Mouse (Mus musculus) embryo, embryonic 10 days (tissue): ENCODE measurements around the gene Hjurp.
"Not testable (repeated sequence)": the region's sequence is repeated elsewhere in the genome, so short reads cannot be mapped to it uniquely, and the experiment has no call there.

ENCODE experiments used
- DNase-seq: peaks from one replicate; pipeline ENCODE4 v3.0.0-alpha.2; 2015; ENCODE audit warnings: low spot score

Hjurp gene

GRCm38 (mm10) chr1:88223011-88223515 lies 54.4 kb downstream of the Hjurp start:
- DNase-seq = not testable (repeated sequence)

GRCm38 (mm10) chr1:88222216-88222615 lies 55.2 kb downstream of the Hjurp start:
- DNase-seq = no peak

GRCm38 (mm10) chr1:88220336-88220735 lies 57.1 kb downstream of the Hjurp start:
- peak; percentile 14 for DNase-seq

- peak; percentile 12 for DNase-seq
These were observed 58.4 kb downstream of the Hjurp start for GRCm38 (mm10) chr1:88219054-88219453.

DNA sequence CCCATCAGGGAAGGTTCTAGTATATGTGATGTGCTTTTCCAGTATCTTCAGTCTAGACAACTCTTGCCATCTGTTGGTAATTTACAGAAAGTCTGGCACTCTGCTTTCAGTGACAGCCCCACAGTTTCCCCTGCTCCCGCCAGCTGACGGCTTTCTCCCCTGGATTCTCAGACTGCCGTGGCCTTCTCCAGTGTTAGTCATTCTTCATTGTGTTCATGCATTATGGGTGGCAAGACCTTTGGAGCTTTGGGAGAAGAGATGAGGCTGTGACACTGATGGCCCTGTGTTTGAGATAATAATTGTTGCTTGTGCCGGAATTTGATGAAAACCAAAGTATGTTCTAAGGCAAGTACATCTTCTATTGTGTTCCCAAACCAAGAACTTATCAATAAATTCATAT lies 58.8 kb downstream of the Hjurp start:
- no peak for DNase-seq

GRCm38 (mm10) chr1:88218051-88218450 lies 59.4 kb downstream of the Hjurp start:
- no peak for DNase-seq

- DNase-seq = peak; percentile 8
These were observed 59.9 kb downstream of the Hjurp start for GRCm38 (mm10) chr1:88217576-88217975.

DNA sequence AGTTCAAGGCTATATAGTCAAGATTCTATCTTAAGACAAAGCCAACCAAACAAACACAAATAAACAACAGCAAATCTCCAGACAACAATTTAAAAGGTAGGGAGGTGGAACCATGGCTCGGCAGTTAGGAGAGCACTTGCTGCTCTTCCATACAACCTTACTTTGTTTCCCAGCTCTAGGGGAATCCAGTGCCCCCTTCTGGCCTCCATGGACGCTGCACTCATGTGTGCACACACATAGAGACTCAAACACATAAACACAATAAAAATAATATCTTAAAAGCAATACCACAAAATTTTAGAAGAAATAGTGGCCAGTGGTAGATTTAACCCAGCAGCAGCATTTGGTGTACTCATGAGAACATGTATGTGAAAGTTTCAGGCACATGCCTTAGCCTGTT lies 60.3 kb downstream of the Hjurp start:
- DNase-seq = no peak

- no peak for DNase-seq
These were observed 60.9 kb downstream of the Hjurp start for GRCm38 (mm10) chr1:88216551-88216950.

DNA sequence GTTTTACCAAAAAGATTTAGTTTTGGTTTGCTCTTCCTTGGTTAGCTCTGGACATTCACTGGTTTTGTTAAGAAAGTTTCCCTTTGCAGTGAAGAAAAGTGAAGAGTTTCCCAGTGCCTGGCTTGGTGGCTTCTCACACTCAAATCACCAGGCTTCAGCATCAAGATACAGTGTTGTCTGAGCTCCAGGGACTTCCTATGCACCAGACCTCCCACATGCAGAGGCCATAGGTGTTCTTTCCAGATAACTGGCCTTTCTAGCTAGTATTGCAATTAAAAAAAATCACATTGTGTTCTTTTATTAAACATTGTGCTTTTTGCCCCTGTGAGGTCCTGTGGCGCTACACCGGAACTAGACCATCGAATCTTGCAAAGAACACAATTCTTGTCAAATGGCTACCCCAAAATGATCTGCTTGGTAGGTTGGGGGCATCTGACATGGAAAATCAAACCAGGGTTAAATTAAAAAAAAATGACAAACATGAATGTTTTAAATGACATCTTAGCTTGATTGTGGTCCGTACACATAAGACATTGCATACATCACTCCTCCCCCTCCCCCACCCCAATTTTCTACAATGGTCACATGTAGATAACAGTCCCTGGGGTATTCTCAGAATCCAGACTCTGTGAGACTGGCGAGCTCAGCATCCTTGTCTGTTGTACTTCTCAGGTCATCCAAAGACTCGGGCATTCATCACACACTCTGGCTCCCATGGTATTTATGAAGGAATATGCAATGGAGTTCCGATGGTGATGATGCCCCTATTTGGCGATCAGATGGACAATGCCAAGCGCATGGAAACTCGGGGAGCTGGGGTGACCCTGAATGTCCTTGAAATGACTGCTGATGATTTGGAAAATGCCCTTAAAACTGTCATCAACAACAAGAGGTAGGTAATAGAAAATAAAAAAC lies 61.7 kb downstream of the Hjurp start:
- DNase-seq = peak; percentile 11

- no peak for DNase-seq
These were observed 62.9 kb downstream of the Hjurp start for GRCm38 (mm10) chr1:88214462-88214952.

DNA sequence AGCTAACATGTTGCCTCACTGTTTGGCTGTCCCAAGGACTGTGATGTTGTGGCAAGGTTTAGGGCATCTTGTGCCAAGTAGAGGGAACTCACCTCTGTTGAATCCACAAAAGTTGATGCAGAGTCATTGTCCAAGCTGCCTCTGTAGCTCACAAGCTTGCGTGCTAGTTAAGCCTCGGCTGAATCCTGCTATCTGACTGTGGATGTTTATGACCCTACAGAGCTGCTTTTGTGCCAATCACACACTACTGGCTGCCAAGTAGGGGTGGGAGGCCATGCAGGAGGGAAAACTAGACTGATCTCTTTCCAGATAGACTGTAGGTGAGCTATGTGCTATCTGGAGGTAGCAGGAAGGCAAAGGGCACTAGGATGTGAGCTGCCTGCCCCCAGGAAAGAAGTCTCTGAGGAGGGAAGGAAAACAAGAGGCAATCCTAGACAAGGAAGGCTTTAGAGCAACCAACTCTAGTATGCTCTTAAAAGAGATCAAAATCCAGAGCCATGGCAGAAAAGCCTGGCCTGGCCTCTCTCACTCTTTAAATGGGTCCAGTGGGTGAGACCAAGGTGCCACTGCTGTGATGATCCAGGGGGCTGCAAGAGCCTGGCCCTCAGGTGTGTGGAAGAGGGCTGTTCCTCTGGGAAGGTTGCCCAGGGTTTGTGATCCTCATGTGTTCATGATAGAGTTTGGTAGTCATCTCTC lies 63.5 kb downstream of the Hjurp start:
- peak; percentile 11 for DNase-seq

GRCm38 (mm10) chr1:88213061-88213460 lies 64.4 kb downstream of the Hjurp start:
- DNase-seq = no peak
